Mouse (Mus musculus): ENCODE measurements around the gene Dyrk4. TPM values are rescaled to one million over a fixed set of nuclear protein-coding genes. Genes with fewer than 3 reads are reported as not detected.

The Dyrk4 gene
- polyA plus RNA-seq (2015; fragmentation: Nextera tagmentation; extraction: Ambion mirVana), result not detected in 2 replicates

- Histone ChIP-seq H3K27ac (no peak within 1 kb of the TSS), H3K9ac (no peak within 1 kb of the TSS), H3K27me3 (replicated peaks) (no peaks in the 10 kb centered on the region), H3K4me3 (0 out of 2 replicates have a peak within 1 kb of the TSS, but pooled peaks have one; percentile 9), H3K4me1 (no peaks in the 10 kb centered on the region), H3K36me3 (replicated peaks) (no peaks in the 10 kb centered on the region), H3K4me2 (peak within 1 kb of the TSS; percentile 32), H3K9me3 (no peaks in the 10 kb centered on the region)
- 5% methylated on average over 21 of the region's 21 CpGs for WGBS
- no peak for ATAC-seq (replicated peaks)
Measured at GRCm38 (mm10) chr6:126921111-126921881, at the start of gene Dyrk4. Gene Dyrk4, minus strand, starts transcription at chr6:126921839.

- Histone ChIP-seq H3K36me3 (replicated peaks) (peaks cover 16% of the 10 kb centered on the region), H3K4me3 (no peak overlapping the region), H3K4me1 (no peaks in the 10 kb centered on the region), H3K9ac (no peak overlapping the region), H3K27me3 (replicated peaks) (no peaks in the 10 kb centered on the region), H3K27ac (no peak overlapping the region), H3K9me3 (no peaks in the 10 kb centered on the region), H3K4me2 (no peak overlapping the region)
- WGBS, result 91% methylated on average over 14 of the region's 14 CpGs
- no peak for ATAC-seq (replicated peaks)
Measured at GRCm38 (mm10) chr6:126966241-126967026, 44.8 kb upstream of the Dyrk4 start.

- no peaks in the 10 kb centered on the region for H3K4me1 ChIP-seq
- WGBS, result 88% methylated on average over 9 of the region's 9 CpGs
Measured at GRCm38 (mm10) chr6:126963426-126963825, 41.8 kb upstream of the Dyrk4 start.

GRCm38 (mm10) chr6:126962709-126963108 is 41.1 kb upstream of the Dyrk4 start:
- Histone ChIP-seq H3K4me2 (no peak overlapping the region), H3K4me1 (no peaks in the 10 kb centered on the region), H3K4me3 (no peak overlapping the region), H3K27ac (no peak overlapping the region), H3K36me3 (replicated peaks) (peaks cover 24% of the 10 kb centered on the region; the same call in 1 of the 2 replicates), H3K9ac (no peak overlapping the region), H3K27me3 (replicated peaks) (no peaks in the 10 kb centered on the region), H3K9me3 (no peaks in the 10 kb centered on the region)
- WGBS, result 91% methylated on average over 5 of the region's 5 CpGs
- no peak for ATAC-seq (replicated peaks)

More at GRCm38 (mm10) chr6:126963426-126963825, 41.8 kb upstream of the Dyrk4 start:
- Histone ChIP-seq H3K36me3 (replicated peaks) (peaks cover 20% of the 10 kb centered on the region; the same call in 1 of the 2 replicates), H3K9me3 (no peaks in the 10 kb centered on the region), H3K27me3 (replicated peaks) (no peaks in the 10 kb centered on the region), H3K9ac (no peak overlapping the region), H3K4me3 (no peak overlapping the region), H3K27ac (no peak overlapping the region), H3K4me2 (no peak overlapping the region)
- ATAC-seq (replicated peaks), result no peak

- no peaks in the 10 kb centered on the region for H3K9me3 ChIP-seq
- WGBS, result 89% methylated on average over 8 of the region's 8 CpGs
- H3K4me3 ChIP-seq, result no peak overlapping the region
- H3K27ac ChIP-seq, result no peak overlapping the region
- no peak overlapping the region for H3K4me2 ChIP-seq
- ATAC-seq (replicated peaks), result no peak
- peaks cover 27% of the 10 kb centered on the region for H3K36me3 ChIP-seq (replicated peaks)
- no peaks in the 10 kb centered on the region for H3K4me1 ChIP-seq
- H3K9ac ChIP-seq, result no peak overlapping the region
- no peaks in the 10 kb centered on the region for H3K27me3 ChIP-seq (replicated peaks)
Measured at GRCm38 (mm10) chr6:126961371-126962018, 39.9 kb upstream of the Dyrk4 start.

- 0 out of 2 replicates have a peak, but pooled peaks have one; percentile 54 for ATAC-seq (replicated peaks)
- Histone ChIP-seq H3K36me3 (replicated peaks) (peaks cover 36% of the 10 kb centered on the region), H3K4me2 (no peak overlapping the region), H3K27ac (no peak overlapping the region), H3K4me3 (no peak overlapping the region), H3K9ac (no peak overlapping the region), H3K9me3 (no peaks in the 10 kb centered on the region), H3K4me1 (no peaks in the 10 kb centered on the region), H3K27me3 (replicated peaks) (no peaks in the 10 kb centered on the region)
- 9% methylated on average over 10 of the region's 10 CpGs for WGBS
Measured at GRCm38 (mm10) chr6:126955734-126956133, 34.1 kb upstream of the Dyrk4 start.

GRCm38 (mm10) chr6:126948336-126948735 is 26.7 kb upstream of the Dyrk4 start:
- no peaks in the 10 kb centered on the region for H3K27me3 ChIP-seq (replicated peaks)
- H3K36me3 ChIP-seq (replicated peaks), result peaks cover 33% of the 10 kb centered on the region; the same call in 1 of the 2 replicates
- WGBS, result 87% methylated on average over 4 of the region's 4 CpGs
- H3K4me3 ChIP-seq, result no peak overlapping the region
- no peak overlapping the region for H3K27ac ChIP-seq
- no peaks in the 10 kb centered on the region for H3K4me1 ChIP-seq
- no peaks in the 10 kb centered on the region for H3K9me3 ChIP-seq
- no peak overlapping the region for H3K4me2 ChIP-seq
- ATAC-seq (replicated peaks), result no peak
- no peak overlapping the region for H3K9ac ChIP-seq

GRCm38 (mm10) chr6:126940451-126940850 is 18.8 kb upstream of the Dyrk4 start:
- peaks cover 22% of the 10 kb centered on the region for H3K4me1 ChIP-seq
- peak overlapping the region; percentile 66 for H3K27ac ChIP-seq
- peak overlapping the region; percentile 60 for H3K4me3 ChIP-seq
- H3K9ac ChIP-seq, result peak overlapping the region; percentile 53; the same call in 1 of the 2 replicates
- 7% methylated on average over 5 of the region's 5 CpGs for WGBS
- no peak for ATAC-seq (replicated peaks)
- no peaks in the 10 kb centered on the region for H3K27me3 ChIP-seq (replicated peaks)
- no peaks in the 10 kb centered on the region for H3K9me3 ChIP-seq
- H3K4me2 ChIP-seq, result peak overlapping the region; percentile 92
- peaks cover 7% of the 10 kb centered on the region; the same call in 1 of the 2 replicates for H3K36me3 ChIP-seq (replicated peaks)

- ATAC-seq (replicated peaks), result peak; percentile 98
- Histone ChIP-seq H3K27me3 (replicated peaks) (no peaks in the 10 kb centered on the region), H3K9ac (peak within 1 kb of the TSS; percentile 53), H3K4me1 (peaks cover 22% of the 10 kb centered on the region), H3K27ac (peak within 1 kb of the TSS; percentile 66), H3K9me3 (no peaks in the 10 kb centered on the region), H3K36me3 (replicated peaks) (peaks cover 5% of the 10 kb centered on the region; the same call in 1 of the 2 replicates), H3K4me2 (peak within 1 kb of the TSS; percentile 92), H3K4me3 (peak within 1 kb of the TSS; percentile 60)
- WGBS, result under 1% methylated on average over 33 of the region's 33 CpGs
Measured at GRCm38 (mm10) chr6:126939487-126940171, 18.0 kb upstream of the Dyrk4 start, which contains the start of the genes Rad51ap1 and D6Wsu163e. Gene Rad51ap1, minus strand, starts transcription at chr6:126939587. Gene D6Wsu163e, plus strand, starts transcription at chr6:126939962.

GRCm38 (mm10) chr6:126938853-126939486 is 17.3 kb upstream of the Dyrk4 start:
- WGBS, result 1% methylated on average over 31 of the region's 31 CpGs
- H3K4me1 ChIP-seq, result peaks cover 22% of the 10 kb centered on the region
- no peaks in the 10 kb centered on the region for H3K9me3 ChIP-seq
- H3K9ac ChIP-seq, result peak overlapping the region; percentile 41
- no peaks in the 10 kb centered on the region for H3K27me3 ChIP-seq (replicated peaks)
- H3K36me3 ChIP-seq (replicated peaks), result 0 out of 2 replicates have a peak, but pooled peaks cover 5% of the 10 kb centered on the region
- H3K4me2 ChIP-seq, result peak overlapping the region; percentile 92
- ATAC-seq (replicated peaks), result no peak
- no peak overlapping the region; the same call in 1 of the 2 replicates for H3K27ac ChIP-seq
- H3K4me3 ChIP-seq, result peak overlapping the region; percentile 60

GRCm38 (mm10) chr6:126938047-126938446 is 16.4 kb upstream of the Dyrk4 start:
- Histone ChIP-seq H3K9ac (no peak overlapping the region), H3K4me3 (no peak overlapping the region), H3K27ac (no peak overlapping the region), H3K9me3 (no peaks in the 10 kb centered on the region), H3K36me3 (replicated peaks) (0 out of 2 replicates have a peak, but pooled peaks cover 5% of the 10 kb centered on the region), H3K4me1 (peaks cover 22% of the 10 kb centered on the region), H3K4me2 (peak overlapping the region; percentile 92; the same call in 1 of the 2 replicates), H3K27me3 (replicated peaks) (no peaks in the 10 kb centered on the region)
- 82% methylated on average over 2 of the region's 2 CpGs for WGBS
- ATAC-seq (replicated peaks), result no peak
